Mouse (Mus musculus): ENCODE measurements around the gene Mcfd2. TPM values are rescaled to one million over a fixed set of nuclear protein-coding genes. Genes with fewer than 3 reads are reported as not detected.

Mcfd2 gene
- polyA plus RNA-seq, 1 experiment from 2014 or later, result 81.3 TPM

- Histone ChIP-seq H3K27ac (replicated peaks in 1 of 2; ENCODE audit: control insufficient read depth in 1 of 2, insufficient read depth in 1 of 2, low read depth in 2 of 2, low read length in 2 of 2) (no peak overlapping the region), H3K27me3 (ENCODE audit: control insufficient read depth, insufficient read depth, low read length) (no peaks in the 10 kb centered on the region), H3K4me1 (ENCODE audit: control insufficient read depth in 2 of 2, insufficient read depth in 2 of 2, low read length in 2 of 2) (peaks cover 8% of the 10 kb centered on the region in 2 experiments; a peak in 3 of 4 replicates), H3K9ac (ENCODE audit: low read length) (no peak overlapping the region), H3K9me3 (ENCODE audit: control insufficient read depth, low read length) (no peaks in the 10 kb centered on the region), H3K4me3 (ENCODE audit: control insufficient read depth in 1 of 2, insufficient read depth in 1 of 2, low read depth in 1 of 2, low read length in 2 of 2) (no peak overlapping the region), H3K4me2 (ENCODE audit: low read length) (no peak overlapping the region), H3K36me3 (ENCODE audit: control insufficient read depth, insufficient read depth, low read length) (no peaks in the 10 kb centered on the region)
- 47% methylated on average over 4 of the region's 4 CpGs for WGBS
- ATAC-seq (ENCODE audit: insufficient number of reproducible peaks, insufficient read depth, low FRiP score, low read depth), result no peak
These were observed 37.9 kb downstream of the Mcfd2 start for GRCm38 (mm10) chr17:87227878-87228277.

DNA sequence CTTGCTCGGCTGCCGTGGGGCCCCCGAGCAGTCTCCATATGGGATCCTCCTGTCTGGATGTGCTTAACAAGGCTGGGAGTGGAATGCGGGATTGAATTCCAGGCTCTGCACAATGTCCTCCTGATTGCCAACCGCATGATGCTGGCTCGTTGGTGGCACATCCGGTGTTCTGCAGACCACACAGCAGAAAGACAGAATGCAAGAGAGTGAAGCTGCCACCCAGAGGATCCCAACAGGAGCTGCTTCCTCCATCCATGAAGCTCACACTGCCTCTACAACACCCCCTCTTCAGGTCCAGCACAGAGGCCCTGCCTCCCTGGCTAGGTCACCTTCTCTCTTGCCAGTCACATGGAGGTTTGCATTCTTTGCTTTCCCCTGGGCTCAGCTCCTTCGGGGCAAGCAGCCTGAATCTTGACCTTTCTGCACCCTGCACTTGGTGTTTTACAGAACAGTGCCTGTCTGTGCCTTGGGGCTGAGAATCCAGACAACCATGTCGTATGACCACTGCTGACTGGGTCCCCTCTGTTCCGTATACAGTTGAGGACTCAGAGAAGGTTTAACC, 39.6 kb downstream of the Mcfd2 start:
- Histone ChIP-seq H3K27me3 (ENCODE audit: control insufficient read depth, insufficient read depth, low read length) (no peaks in the 10 kb centered on the region), H3K9ac (ENCODE audit: low read length) (no peak overlapping the region), H3K9me3 (ENCODE audit: control insufficient read depth, low read length) (no peaks in the 10 kb centered on the region), H3K36me3 (ENCODE audit: control insufficient read depth, insufficient read depth, low read length) (no peaks in the 10 kb centered on the region), H3K4me2 (ENCODE audit: low read length) (no peak overlapping the region), H3K27ac (replicated peaks in 1 of 2; ENCODE audit: control insufficient read depth in 1 of 2, insufficient read depth in 1 of 2, low read depth in 2 of 2, low read length in 2 of 2) (no peak overlapping the region), H3K4me1 (ENCODE audit: control insufficient read depth in 2 of 2, insufficient read depth in 2 of 2, low read length in 2 of 2) (peaks cover 8% of the 10 kb centered on the region in 2 experiments; a peak in 3 of 4 replicates), H3K4me3 (ENCODE audit: control insufficient read depth in 1 of 2, insufficient read depth in 1 of 2, low read depth in 1 of 2, low read length in 2 of 2) (no peak overlapping the region)
- ATAC-seq (ENCODE audit: insufficient number of reproducible peaks, insufficient read depth, low FRiP score, low read depth), result no peak; the same call in 1 of the 2 replicates
- WGBS, result 26% methylated on average over 10 of the region's 10 CpGs

DNA sequence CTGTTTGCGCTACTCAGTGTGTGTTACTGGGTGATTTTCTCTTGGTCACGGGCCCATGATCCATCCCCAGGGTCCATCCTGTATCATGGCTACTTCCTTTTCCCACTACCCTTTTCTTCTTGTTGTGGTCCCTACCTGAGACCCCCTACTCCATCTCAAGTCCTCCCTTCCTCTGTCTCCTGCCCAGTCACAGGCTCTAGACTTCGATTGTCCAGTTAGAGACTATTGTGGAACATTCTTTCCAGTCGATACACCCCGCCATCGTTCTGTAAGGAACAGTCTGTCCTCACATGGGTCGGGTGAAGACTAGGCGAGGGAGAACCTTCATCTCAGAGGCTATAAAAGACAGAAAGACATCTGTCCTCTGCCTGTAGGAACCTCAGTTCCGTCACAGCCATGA, 40.4 kb downstream of the Mcfd2 start:
- ATAC-seq (ENCODE audit: insufficient number of reproducible peaks, insufficient read depth, low FRiP score, low read depth), result no peak
- H3K36me3 ChIP-seq (ENCODE audit: control insufficient read depth, insufficient read depth, low read length), result no peaks in the 10 kb centered on the region
- H3K9ac ChIP-seq (ENCODE audit: low read length), result no peak overlapping the region
- H3K27ac ChIP-seq (replicated peaks in 1 of 2; ENCODE audit: control insufficient read depth in 1 of 2, insufficient read depth in 1 of 2, low read depth in 2 of 2, low read length in 2 of 2), result no peak overlapping the region
- no peaks in the 10 kb centered on the region for H3K27me3 ChIP-seq (ENCODE audit: control insufficient read depth, insufficient read depth, low read length)
- WGBS, result 86% methylated on average over 9 of the region's 9 CpGs
- H3K4me3 ChIP-seq (ENCODE audit: control insufficient read depth in 1 of 2, insufficient read depth in 1 of 2, low read depth in 1 of 2, low read length in 2 of 2), result no peak overlapping the region
- no peak overlapping the region for H3K4me2 ChIP-seq (ENCODE audit: low read length)
- H3K4me1 ChIP-seq (ENCODE audit: control insufficient read depth in 2 of 2, insufficient read depth in 2 of 2, low read length in 2 of 2), result peaks cover 8% of the 10 kb centered on the region in 2 experiments; a peak in 3 of 4 replicates
- H3K9me3 ChIP-seq (ENCODE audit: control insufficient read depth, low read length), result no peaks in the 10 kb centered on the region

DNA sequence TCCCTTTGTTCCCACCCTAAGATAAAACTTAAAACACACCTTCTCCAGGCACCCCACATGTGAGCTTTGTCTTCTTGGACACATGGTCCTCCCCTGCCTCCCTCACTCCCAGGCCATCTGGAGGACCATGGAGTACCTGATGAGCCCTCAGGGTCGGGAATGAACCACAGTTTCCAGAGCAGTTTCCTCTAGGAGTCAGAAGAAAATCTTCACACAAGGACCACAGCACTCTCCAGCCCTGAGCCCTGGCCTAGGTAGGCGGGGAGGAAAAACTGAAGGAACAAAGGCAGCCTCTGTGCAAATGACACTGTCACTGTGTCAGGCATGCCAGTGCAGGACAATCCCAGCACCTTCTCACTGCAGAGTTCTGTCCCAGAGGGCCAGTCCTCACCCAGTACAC, 41.3 kb downstream of the Mcfd2 start:
- H3K4me2 ChIP-seq (ENCODE audit: low read length), result no peak overlapping the region
- 58% methylated on average over 2 of the region's 2 CpGs for WGBS

DNA sequence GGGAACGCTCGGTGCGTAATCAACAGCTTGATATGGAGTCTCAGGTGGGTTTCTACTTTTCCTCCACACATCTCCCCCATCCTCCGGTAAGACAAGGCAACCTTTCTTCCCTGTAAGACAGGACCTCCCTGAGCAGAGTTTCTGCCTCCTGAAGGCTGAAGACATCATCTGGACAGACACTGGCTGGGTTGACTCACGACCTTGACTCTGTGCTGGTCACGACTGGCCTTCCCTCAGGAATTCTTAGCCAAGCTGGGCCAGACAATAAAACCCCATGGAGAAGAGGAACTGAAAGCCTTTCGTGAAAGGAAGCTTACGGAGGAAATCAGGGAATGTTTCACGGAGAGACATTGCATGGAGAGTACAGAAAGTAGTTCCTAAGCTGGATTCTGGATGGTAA, 46.3 kb downstream of the Mcfd2 start:
- no peak overlapping the region for H3K4me3 ChIP-seq (ENCODE audit: control insufficient read depth in 1 of 2, insufficient read depth in 1 of 2, low read depth in 1 of 2, low read length in 2 of 2)
- 73% methylated on average over 9 of the region's 9 CpGs for WGBS
- H3K9ac ChIP-seq (ENCODE audit: low read length), result no peak overlapping the region

More for the DNA sequence above, 41.3 kb downstream of the Mcfd2 start:
- no peak overlapping the region for H3K27ac ChIP-seq (replicated peaks in 1 of 2; ENCODE audit: control insufficient read depth in 1 of 2, insufficient read depth in 1 of 2, low read depth in 2 of 2, low read length in 2 of 2)
- H3K9ac ChIP-seq (ENCODE audit: low read length), result no peak overlapping the region
- ATAC-seq (ENCODE audit: insufficient number of reproducible peaks, insufficient read depth, low FRiP score, low read depth), result no peak
- peaks cover 8% of the 10 kb centered on the region in 2 experiments; a peak in 3 of 4 replicates for H3K4me1 ChIP-seq (ENCODE audit: control insufficient read depth in 2 of 2, insufficient read depth in 2 of 2, low read length in 2 of 2)
- no peaks in the 10 kb centered on the region for H3K27me3 ChIP-seq (ENCODE audit: control insufficient read depth, insufficient read depth, low read length)
- H3K36me3 ChIP-seq (ENCODE audit: control insufficient read depth, insufficient read depth, low read length), result no peaks in the 10 kb centered on the region
- H3K4me3 ChIP-seq (ENCODE audit: control insufficient read depth in 1 of 2, insufficient read depth in 1 of 2, low read depth in 1 of 2, low read length in 2 of 2), result no peak overlapping the region
- H3K9me3 ChIP-seq (ENCODE audit: control insufficient read depth, low read length), result no peaks in the 10 kb centered on the region

DNA sequence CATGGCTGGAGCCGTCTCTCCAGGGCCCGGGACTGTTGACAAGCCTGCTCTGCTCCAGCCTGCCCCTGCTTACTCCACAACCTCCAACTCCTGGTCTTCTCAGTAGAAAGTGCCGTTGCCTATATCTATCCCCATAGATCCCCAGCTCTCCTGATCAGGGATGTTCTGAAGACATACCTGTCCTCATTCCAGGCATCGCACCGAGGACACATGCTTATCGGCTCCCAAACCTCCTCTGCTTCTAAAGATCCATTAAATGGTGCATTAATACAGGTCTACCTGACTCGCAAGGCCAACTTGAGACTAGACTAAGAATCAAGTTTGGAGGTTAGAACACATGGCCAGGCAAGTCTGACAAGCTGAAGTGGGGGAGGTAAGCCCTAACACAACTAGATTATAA, 51.2 kb downstream of the Mcfd2 start:
- Histone ChIP-seq H3K36me3 (ENCODE audit: control insufficient read depth, insufficient read depth, low read length) (no peaks in the 10 kb centered on the region), H3K4me3 (ENCODE audit: control insufficient read depth in 1 of 2, insufficient read depth in 1 of 2, low read depth in 1 of 2, low read length in 2 of 2) (no peak overlapping the region), H3K27me3 (ENCODE audit: control insufficient read depth, insufficient read depth, low read length) (no peaks in the 10 kb centered on the region), H3K4me2 (ENCODE audit: low read length) (no peak overlapping the region), H3K9me3 (ENCODE audit: control insufficient read depth, low read length) (no peaks in the 10 kb centered on the region), H3K9ac (ENCODE audit: low read length) (no peak overlapping the region), H3K4me1 (ENCODE audit: control insufficient read depth in 2 of 2, insufficient read depth in 2 of 2, low read length in 2 of 2) (no peaks in the 10 kb centered on the region), H3K27ac (replicated peaks in 1 of 2; ENCODE audit: control insufficient read depth in 1 of 2, insufficient read depth in 1 of 2, low read depth in 2 of 2, low read length in 2 of 2) (no peak overlapping the region)
- WGBS, result 81% methylated on average over 7 of the region's 7 CpGs
- no peak for ATAC-seq (ENCODE audit: insufficient number of reproducible peaks, insufficient read depth, low FRiP score, low read depth)

More for the DNA sequence above, 46.3 kb downstream of the Mcfd2 start:
- ATAC-seq (ENCODE audit: insufficient number of reproducible peaks, insufficient read depth, low FRiP score, low read depth), result no peak
- H3K36me3 ChIP-seq (ENCODE audit: control insufficient read depth, insufficient read depth, low read length), result no peaks in the 10 kb centered on the region
- no peaks in the 10 kb centered on the region for H3K4me1 ChIP-seq (ENCODE audit: control insufficient read depth in 2 of 2, insufficient read depth in 2 of 2, low read length in 2 of 2)
- H3K27me3 ChIP-seq (ENCODE audit: control insufficient read depth, insufficient read depth, low read length), result no peaks in the 10 kb centered on the region
- H3K4me2 ChIP-seq (ENCODE audit: low read length), result no peak overlapping the region
- no peaks in the 10 kb centered on the region for H3K9me3 ChIP-seq (ENCODE audit: control insufficient read depth, low read length)
- no peak overlapping the region for H3K27ac ChIP-seq (replicated peaks in 1 of 2; ENCODE audit: control insufficient read depth in 1 of 2, insufficient read depth in 1 of 2, low read depth in 2 of 2, low read length in 2 of 2)

DNA sequence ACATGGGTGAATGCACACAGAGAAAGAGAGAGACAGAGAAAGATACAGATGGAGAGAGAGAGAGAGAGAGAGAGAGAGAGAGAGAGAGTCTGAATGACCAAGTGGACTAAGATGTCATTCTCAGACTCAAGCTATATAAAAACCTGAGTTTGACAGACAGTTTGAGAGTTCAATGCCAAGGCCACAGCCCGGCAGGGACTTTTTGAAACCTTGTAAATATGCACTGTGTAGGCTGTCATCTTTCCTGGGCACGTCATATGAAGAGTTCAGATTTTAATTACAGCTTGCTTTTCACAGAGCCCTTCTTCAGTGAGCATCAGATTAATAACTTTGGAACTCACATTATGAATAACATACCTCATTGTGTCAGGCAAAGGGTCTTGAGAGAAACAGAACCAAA, 55.2 kb downstream of the Mcfd2 start:
- Histone ChIP-seq H3K4me3 (ENCODE audit: control insufficient read depth in 1 of 2, insufficient read depth in 1 of 2, low read depth in 1 of 2, low read length in 2 of 2) (no peak overlapping the region), H3K4me2 (ENCODE audit: low read length) (no peak overlapping the region), H3K9me3 (ENCODE audit: control insufficient read depth, low read length) (no peaks in the 10 kb centered on the region), H3K9ac (ENCODE audit: low read length) (no peak overlapping the region), H3K27ac (replicated peaks in 1 of 2; ENCODE audit: control insufficient read depth in 1 of 2, insufficient read depth in 1 of 2, low read depth in 2 of 2, low read length in 2 of 2) (no peak overlapping the region), H3K36me3 (ENCODE audit: control insufficient read depth, insufficient read depth, low read length) (no peaks in the 10 kb centered on the region), H3K4me1 (ENCODE audit: control insufficient read depth in 2 of 2, insufficient read depth in 2 of 2, low read length in 2 of 2) (peaks cover 3 to 4% of the 10 kb centered on the region in 2 experiments; a peak in 2 of 4 replicates), H3K27me3 (ENCODE audit: control insufficient read depth, insufficient read depth, low read length) (no peaks in the 10 kb centered on the region)
- no peak for ATAC-seq (ENCODE audit: insufficient number of reproducible peaks, insufficient read depth, low FRiP score, low read depth)
- 78% methylated on average over 2 of the region's 2 CpGs for WGBS

DNA sequence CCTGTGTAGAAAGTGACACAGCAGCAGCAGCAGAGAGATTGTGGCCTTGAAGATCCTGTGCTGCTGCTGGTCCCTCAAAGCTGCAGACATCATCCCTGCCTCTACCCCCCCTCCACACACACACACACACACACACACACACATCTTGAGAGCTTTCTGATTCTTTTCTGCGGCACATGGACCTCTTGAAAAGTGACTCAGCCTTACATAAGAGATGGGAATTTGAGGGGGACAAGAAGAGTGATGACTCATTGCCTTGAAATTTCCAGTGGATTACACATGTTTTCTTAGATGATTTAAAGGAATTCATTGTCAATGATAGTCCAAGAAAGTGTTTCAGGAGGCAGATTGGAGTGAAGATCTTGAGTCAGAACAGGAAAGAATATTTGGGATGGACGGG, 58.9 kb downstream of the Mcfd2 start:
- Histone ChIP-seq H3K27me3 (ENCODE audit: control insufficient read depth, insufficient read depth, low read length) (no peaks in the 10 kb centered on the region), H3K4me3 (ENCODE audit: control insufficient read depth in 1 of 2, insufficient read depth in 1 of 2, low read depth in 1 of 2, low read length in 2 of 2) (no peak overlapping the region), H3K27ac (replicated peaks in 1 of 2; ENCODE audit: control insufficient read depth in 1 of 2, insufficient read depth in 1 of 2, low read depth in 2 of 2, low read length in 2 of 2) (no peak overlapping the region), H3K4me1 (ENCODE audit: control insufficient read depth in 2 of 2, insufficient read depth in 2 of 2, low read length in 2 of 2) (peaks cover 13 to 18% of the 10 kb centered on the region in 2 experiments), H3K9me3 (ENCODE audit: control insufficient read depth, low read length) (no peaks in the 10 kb centered on the region), H3K36me3 (ENCODE audit: control insufficient read depth, insufficient read depth, low read length) (no peaks in the 10 kb centered on the region), H3K9ac (ENCODE audit: low read length) (no peak overlapping the region), H3K4me2 (ENCODE audit: low read length) (no peak overlapping the region)
- ATAC-seq (ENCODE audit: insufficient number of reproducible peaks, insufficient read depth, low FRiP score, low read depth), result no peak
- 51% methylated on average over 2 of the region's 2 CpGs for WGBS
